Mouse (Mus musculus): ENCODE results near the gene Krt33b.
A peak's percentile ranks its signal among the peaks of the same experiment; 100 is the strongest.

DNA sequence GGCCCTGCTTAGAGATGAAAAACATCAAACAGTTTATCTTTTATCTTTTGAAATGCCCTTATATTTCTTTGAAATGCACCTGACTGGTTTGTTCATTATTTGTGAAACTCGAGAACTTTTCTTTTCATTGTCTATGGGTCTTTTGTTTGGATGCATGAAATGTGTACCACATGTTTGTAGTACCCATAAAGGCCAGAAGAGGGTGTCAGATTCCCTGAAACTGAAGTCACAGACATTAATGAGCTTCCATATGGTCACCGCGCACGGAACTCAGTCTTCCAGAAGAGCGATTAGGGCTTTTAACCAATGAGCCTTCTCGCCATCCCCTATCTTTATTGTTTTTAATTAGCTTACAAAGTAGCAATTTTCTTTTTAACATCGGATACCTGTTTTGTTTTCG is 29.2 kb upstream of the Krt33b start:
- TF ChIP-seq CTCF (IDR thresholded peaks at IDR 0.05; ENCODE audit: low read depth), result 0 out of 2 replicates have a peak, but pooled peaks have one; percentile 8
- TF ChIP-seq EP300 (IDR thresholded peaks at IDR 0.05; ENCODE audit: low read depth), result no peak

All from liver, postnatal 0 days (tissue).